Mouse (Mus musculus) layer of hippocampus, adult 11-12 months (tissue): ENCODE data around the gene Tyrp1.
A peak's percentile ranks its signal among the peaks of the same experiment; 100 is the strongest.

Experiments
- DNase-seq: peaks from one replicate; pipeline ENCODE4 v3.0.0; 2022; ENCODE audit warnings: low spot score

The Tyrp1 gene

DNA sequence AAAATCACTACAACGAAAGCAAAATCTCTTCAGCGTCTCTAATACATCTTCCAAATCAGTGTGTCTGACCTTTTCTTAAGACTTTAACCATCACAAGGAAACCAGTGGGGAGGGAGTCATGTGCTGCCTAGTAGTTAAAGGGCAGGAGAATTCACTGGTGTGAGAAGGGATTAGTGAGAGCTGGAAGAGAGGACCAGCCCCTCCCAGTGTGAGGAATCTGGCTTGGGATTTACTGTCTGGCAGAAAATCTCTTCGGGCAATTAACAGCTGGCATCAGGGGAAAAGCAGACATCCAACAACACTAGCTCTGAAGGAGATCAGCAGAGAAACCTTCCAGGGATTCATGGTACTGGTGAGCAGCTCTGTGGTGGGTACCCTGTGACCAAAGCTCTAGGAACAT, at the start of gene Tyrp1:
Tyrp1 (plus strand) TSS at position 74 of the 400 bp plus-strand sequence.
- no peak for DNase-seq

DNA sequence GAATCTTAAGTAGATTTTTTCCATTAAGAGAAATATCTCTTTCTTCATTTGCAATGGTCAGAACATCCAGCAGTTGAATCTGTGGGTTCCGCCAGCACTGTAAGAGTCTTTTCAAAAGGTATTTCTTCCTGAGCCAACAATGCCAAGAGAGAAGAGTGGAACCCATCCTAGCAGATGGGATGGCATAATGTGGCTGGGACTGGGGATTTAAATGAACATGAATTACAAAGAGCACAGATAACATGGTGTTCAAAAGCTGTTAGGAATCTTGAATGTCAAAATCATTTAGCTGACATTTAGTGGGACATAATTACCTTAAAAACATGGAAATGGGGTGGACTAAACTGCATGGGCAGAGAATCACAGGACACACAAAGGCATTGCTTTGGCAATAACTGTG, 45.6 kb upstream of the Tyrp1 start:
- DNase-seq, result peak; percentile 29

- DNase-seq, result no peak
These were observed 14.4 kb upstream of the Tyrp1 start for GRCm38 (mm10) chr4:80819511-80819910.

DNA sequence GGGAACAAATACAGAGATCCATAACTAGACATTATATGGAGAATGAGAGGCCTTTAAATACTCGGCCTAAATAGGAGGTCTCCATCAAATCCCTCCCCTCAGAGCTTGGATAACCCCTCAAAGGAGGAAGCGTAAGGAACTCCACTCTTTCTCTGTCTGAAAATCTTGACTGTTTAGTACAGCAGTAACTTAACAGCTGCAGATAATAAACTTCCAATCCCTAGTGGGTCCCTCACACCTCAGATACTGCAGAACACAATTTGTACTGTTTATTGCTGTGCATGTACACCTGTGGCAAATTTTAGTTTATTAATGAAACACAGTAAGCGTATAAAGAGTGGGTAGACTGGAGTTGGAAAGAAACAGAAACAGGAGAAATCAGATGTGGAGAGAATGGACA, 12.0 kb upstream of the Tyrp1 start:
- no peak for DNase-seq

GRCm38 (mm10) chr4:80828232-80828631, 5.7 kb upstream of the Tyrp1 start:
- DNase-seq, result no peak

DNA sequence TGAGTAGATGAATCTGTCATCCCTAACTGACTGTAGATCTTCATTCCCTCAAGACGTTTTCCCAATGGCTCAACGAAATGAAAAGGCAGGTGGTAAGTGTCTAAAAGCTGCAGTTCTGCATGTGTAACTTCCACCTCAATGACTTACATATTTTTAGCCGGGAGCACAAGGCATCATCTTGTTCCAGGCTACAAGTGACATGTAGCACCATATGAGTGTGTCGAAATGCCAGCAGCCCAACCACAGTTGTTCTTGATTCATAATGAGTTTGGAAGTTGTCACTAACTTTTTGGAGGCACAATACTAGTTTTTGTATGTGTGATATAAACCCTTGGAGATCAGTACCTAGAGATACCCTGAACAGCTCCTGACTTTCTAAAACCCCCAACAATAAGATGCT, 5.4 kb downstream of the Tyrp1 start:
- no peak for DNase-seq

- DNase-seq, result no peak
These were observed 8.1 kb downstream of the Tyrp1 start for GRCm38 (mm10) chr4:80841980-80842379.

DNA sequence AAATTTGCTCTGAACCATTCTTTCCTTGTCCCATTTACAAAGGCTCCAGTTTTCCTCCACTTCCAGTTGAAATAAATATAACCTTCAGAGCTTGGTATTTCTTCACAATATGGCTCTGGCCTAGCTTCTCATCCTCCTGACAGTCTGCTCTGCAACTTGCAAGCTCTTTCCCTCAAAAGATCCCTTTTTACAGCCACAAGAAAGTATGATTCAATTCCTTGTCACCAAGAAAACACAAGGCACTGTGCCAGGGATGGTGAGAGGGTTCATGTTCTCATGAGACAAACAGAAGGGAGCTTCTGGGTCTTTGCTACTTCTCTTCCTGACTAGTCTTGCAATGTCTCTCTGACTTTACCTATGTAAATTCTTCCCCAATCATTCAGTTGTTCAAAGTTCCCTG, 9.8 kb downstream of the Tyrp1 start:
- DNase-seq, result no peak

GRCm38 (mm10) chr4:80846052-80846451, 12.1 kb downstream of the Tyrp1 start:
- no peak for DNase-seq

GRCm38 (mm10) chr4:80852590-80853425, 18.9 kb downstream of the Tyrp1 start:
- no peak for DNase-seq

DNA sequence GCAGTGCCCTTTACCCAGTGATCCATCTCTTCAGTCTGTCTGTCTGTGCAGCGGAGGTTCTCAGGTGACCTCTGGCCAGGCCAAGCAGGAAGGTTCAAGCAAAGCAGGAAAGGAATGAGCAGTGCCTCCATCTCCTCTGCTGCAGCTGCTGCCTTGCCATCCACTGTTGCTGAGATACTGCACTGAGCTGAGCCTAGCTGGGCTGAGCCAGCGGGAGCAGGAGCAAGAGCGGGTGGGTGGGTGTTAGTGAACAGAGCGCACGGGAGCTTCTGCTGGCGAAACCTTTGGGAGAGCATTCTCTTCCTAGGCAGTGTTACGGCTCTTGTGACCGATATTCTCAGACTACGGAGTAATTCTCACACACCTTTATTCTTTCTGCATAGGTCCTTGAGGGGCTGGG, 21.6 kb downstream of the Tyrp1 start:
- no peak for DNase-seq

- no peak for DNase-seq
These were observed 29.0 kb downstream of the Tyrp1 start for GRCm38 (mm10) chr4:80862962-80863361.

- no peak for DNase-seq
These were observed 30.0 kb downstream of the Tyrp1 start for GRCm38 (mm10) chr4:80863906-80864305.

DNA sequence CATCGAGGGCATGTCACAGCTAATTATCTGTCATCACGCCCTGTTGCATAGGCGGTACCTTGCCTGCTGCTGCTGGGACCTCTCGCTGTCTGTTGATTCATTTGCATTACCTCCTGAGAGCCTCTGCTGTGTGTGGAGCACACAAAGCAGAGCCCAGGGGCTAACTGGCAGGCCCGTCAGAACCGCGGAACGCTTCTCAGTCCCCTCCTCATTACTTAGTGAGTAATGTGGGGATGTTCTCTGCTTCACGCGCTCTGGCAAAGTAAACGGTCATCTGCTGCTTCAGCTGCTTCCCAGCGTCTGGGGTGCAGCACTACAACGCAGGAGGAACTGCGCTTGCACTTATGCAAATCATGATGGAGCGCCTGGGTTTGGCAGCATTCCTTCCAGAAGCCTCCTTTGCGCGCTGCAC, 30.6 kb downstream of the Tyrp1 start:
- DNase-seq, result peak; percentile 73

DNA sequence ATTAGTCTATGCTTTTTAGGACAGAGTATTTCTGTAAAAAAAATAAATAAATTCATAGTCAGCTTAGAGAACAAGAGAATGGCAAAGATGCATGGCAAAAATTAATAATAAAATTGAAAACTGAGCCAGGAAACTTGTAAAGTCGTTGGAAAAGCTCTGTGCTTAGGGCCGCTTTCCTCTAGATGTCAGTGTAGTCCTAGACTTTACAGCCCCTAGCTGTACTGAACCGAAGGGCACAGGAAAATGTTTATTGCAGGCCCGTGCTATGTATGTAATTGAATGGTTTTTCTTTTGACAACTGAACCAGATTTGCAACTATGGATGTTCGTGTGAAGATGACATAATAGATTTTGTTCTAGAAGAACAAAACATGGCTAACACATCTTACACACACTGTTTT, 32.1 kb downstream of the Tyrp1 start:
- peak; percentile 28 for DNase-seq

GRCm38 (mm10) chr4:80869598-80869997, 35.7 kb downstream of the Tyrp1 start:
- DNase-seq, result no peak

- no peak for DNase-seq
These were observed 39.1 kb downstream of the Tyrp1 start for GRCm38 (mm10) chr4:80872847-80873644.

DNA sequence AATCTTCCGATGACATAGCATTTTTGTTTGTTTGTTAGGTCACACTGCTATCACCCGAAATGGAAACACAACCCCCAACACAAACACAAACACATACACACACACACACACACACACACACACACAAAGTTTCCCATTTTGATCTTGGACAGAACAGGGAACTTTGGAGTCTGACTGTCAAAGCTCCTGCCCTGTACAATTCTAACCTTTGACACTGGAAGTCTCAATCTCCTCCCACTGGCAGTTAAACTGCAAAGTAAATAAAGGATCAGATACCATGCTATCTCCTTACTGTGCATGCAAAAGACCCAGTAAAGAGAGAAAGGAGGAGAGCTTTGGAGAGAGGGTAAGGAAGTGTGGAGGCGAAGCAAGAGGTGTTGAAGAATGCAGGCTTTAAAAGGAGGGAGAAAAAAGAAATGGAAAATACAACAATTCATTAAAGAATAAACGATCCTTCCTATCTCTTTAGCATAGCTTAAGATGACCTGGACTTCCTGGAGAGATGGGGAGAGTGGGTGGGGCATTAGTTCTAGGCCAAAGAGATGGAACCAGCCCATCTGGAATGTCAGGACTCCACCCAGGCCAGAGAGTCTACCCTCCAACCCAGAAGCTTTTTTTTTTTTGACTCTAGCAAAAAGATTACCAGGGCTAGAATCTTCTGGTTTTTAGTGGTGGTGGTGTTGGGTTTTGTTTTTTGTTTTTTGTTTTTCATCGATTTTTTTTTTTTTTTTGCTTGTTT, 40.4 kb downstream of the Tyrp1 start:
- DNase-seq, result no peak

DNA sequence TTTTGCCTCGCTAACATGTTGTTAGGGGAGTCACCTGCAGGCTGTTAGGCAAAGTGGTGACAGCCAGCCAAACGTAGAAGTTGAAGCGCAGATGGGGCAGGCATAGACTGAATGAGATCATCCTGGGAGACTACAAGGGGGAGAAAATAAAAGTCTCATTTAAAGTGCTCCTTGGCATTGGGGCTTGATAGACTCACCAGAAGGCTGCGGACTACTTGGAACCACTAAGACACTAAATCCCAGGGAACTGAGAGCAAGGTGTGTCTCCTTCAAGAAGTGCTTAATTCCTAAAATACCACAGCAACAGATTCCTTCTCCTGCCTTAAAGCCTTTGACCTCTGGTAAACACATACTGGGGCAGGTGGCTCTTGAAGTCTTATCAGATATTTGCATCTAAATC, 41.1 kb downstream of the Tyrp1 start:
- DNase-seq, result no peak

DNA sequence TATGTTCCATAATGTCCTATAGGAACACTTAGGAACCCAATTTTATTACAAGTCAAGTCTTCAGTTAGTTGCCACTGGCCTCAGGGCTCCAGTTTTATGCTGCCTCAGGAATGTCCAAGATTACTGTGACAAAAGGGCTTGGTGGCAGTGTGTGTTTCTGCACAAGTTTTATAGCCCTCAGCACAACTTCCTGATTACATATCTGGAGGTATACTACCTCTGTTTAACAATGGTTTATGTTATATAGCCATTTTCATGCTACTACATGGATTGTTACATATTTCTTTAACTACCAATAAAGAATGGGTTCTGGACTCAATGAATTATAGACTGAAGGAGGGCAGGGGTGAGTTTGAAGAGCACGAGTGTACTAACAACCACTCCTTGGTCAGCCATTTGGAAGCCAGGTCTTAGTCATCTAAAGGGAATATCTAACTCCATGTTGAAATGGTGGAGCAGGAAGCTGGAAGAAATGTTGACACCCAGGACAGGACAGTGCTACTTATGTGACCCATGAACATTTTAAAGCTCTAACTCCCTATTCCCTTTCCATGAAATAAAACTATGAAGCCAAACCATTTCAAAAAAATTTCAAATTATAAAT, 48.2 kb downstream of the Tyrp1 start:
- no peak for DNase-seq

- no peak for DNase-seq
These were observed 52.7 kb downstream of the Tyrp1 start for GRCm38 (mm10) chr4:80886631-80887030.

- DNase-seq, result no peak
These were observed 57.1 kb downstream of the Tyrp1 start for GRCm38 (mm10) chr4:80891004-80891403.
